Mouse (Mus musculus) frontal cortex, postnatal 14 days (tissue): ENCODE measurements around the gene Cd3eap.

Experiments used
- DNase-seq, 2 experiments: peaks; one replicate each; pipeline ENCODE4 v3.0.0; 2022; ENCODE audit warnings: low spot score in 2 of 2

The Cd3eap gene

DNA sequence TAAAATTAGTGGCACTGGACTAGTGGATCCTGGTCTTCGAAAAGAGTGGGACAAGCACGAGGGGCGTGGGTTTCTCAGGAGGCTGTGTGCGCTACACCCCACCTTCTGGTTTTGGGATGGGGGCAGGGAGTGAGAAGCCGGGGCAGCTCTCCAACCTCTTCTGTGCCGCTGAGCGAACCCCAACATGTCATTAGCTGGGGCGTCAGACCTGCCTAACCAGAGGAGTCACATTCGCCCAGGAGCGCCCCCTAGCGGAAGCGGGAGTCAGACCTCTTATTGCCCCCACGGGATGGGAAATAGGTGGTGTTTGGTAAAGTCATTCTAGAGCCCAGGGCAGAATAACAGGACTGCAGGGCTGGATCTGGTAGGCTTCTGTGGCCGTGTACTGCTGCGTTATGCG, 2.4 kb upstream of the Cd3eap start:
- DNase-seq, result peak in 1 of 2 experiments; percentile 53

DNA sequence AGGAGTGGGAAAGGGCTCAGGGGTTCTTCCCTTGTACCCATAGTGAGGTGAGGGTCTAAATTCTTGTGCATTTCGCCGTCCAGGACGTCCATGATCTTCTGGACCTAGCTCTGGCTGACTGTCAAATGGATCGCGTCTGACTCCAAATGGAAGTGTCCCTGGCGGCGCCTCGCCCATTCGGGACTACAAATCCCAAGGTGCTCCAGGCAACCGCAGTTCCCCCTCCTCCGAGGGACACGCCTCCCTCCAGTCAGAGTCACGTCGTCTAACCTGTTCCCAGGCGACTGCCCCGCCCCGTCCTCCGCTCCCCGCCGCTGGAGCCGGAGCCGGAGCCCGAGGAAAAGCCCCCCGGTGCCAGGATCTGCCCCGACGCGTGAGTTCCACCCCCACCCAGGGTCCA, 1.7 kb upstream of the Cd3eap start:
- DNase-seq, result peak; percentile 84 to 86

- DNase-seq, result peak; percentile 62 to 70
Measured at GRCm38 (mm10) chr7:19359892-19360641, 784 bp upstream of the Cd3eap start.

DNA sequence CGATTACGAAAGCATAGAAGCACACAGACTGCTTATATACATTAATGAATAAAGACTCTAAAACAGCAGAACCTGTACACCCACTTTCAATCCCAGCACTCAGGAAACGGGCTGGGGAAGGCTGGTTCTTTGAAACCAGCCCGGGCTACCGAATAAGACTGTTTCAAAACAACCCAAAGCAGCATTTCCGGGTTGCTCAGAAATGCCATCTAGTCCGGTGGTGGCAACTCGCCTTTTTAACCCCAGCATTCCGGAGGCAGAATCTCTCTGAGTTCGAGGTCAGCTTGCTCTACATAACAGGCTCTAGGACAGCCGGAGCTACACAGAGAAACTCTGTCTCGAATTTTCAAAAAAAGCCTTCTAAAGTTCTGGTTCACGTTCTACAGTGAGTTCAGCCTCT, 649 bp downstream of the Cd3eap start:
- DNase-seq, result no peak

- no peak for DNase-seq
Measured at GRCm38 (mm10) chr7:19357381-19358375, 1.6 kb downstream of the Cd3eap start.

DNA sequence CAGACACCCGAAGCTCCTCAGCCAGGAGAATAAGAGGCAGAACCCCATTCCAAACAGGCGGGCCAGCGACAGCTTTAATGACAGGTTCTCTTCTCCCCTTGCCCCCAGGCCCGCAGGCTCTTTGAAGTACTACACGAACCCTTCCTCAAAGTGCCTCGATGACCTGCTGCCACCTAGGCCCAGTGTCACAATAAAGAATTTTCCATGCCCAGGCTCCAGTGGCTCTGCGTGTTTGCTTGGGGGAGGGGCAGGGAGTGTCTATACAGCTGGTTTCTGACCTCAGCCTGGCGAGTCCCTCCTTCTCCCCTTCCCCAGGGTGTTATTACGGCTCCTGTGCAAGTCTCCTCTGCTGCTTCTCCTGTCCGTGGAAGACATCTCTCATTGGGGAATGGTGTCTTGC, 3.0 kb downstream of the Cd3eap start:
- no peak for DNase-seq

GRCm38 (mm10) chr7:19354991-19355390, 4.3 kb downstream of the Cd3eap start:
- no peak for DNase-seq

DNA sequence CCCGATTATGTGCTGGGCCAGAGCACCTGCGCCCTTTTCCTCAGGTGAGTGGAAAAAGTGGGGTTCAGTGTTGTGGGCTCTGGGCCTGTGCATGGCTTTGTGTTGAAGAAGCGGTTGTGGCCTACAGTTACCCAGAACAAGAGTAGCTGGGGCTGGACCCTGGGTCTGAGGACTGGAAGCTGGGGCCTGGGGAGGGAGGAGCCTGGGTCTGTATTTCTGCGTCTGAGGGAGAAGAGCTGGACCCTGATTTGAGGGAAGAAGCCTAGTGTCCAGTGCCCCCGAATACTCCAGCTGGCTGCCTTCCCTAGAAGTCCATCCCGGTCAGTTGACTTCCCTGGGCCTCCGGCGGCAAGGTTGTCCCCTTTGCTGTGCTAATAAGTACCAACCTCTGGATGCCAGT, 9.1 kb downstream of the Cd3eap start:
- DNase-seq, result no peak

DNA sequence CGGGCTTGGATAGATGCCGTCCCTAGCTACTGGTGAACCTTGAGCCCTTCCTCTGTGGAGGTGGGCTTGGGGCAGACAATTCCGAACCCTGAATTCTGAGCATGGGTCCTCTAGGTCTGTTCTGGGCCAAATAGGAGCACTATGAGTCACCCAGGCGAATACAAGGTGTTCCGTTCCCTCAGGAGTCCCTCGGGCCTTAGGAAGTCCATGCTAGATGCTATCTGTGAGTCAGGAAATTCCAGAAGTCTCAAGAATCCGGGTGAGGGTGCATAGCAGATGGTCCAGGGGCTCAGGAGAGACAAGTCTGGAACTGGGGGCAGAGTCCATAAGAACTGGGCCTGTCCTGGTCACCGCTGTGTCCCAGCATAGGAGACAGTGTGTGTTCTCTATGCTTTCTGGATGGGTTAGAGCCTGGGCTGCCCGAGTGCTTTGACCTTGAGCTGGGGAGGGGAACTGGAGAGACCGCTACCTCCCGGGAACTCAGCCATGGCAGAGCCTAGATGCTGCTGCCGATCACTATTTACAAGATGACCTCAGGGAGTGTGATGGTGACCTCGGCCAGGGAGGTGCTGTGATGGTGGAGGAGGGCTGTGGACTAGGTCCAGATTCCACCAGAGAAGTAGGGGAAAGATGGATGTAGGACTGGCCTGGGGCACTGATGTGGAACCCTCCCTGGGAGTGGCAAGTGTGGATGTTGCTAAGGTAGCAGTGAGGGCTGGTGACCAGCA, 9.9 kb downstream of the Cd3eap start:
- DNase-seq, result no peak

GRCm38 (mm10) chr7:19344938-19345471, 14.3 kb downstream of the Cd3eap start:
- DNase-seq, result peak; percentile 91 to 93

- no peak for DNase-seq
Measured at GRCm38 (mm10) chr7:19344237-19344847, 14.9 kb downstream of the Cd3eap start, which contains the start of gene Ercc1. Ercc1 (plus strand) TSS chr7:19344778.

- DNase-seq, result peak in 1 of 2 experiments; percentile 73
Measured at GRCm38 (mm10) chr7:19343210-19343808, 16.0 kb downstream of the Cd3eap start.

- DNase-seq, result peak; percentile 78 to 92
Measured at GRCm38 (mm10) chr7:19342481-19343027, 16.7 kb downstream of the Cd3eap start.

- DNase-seq, result peak in 1 of 2 experiments; percentile 48
Measured at GRCm38 (mm10) chr7:19341761-19342409, 17.4 kb downstream of the Cd3eap start.

GRCm38 (mm10) chr7:19341250-19341649, 18.0 kb downstream of the Cd3eap start:
- DNase-seq, result no peak

GRCm38 (mm10) chr7:19338596-19338995, 20.7 kb downstream of the Cd3eap start:
- no peak for DNase-seq

DNA sequence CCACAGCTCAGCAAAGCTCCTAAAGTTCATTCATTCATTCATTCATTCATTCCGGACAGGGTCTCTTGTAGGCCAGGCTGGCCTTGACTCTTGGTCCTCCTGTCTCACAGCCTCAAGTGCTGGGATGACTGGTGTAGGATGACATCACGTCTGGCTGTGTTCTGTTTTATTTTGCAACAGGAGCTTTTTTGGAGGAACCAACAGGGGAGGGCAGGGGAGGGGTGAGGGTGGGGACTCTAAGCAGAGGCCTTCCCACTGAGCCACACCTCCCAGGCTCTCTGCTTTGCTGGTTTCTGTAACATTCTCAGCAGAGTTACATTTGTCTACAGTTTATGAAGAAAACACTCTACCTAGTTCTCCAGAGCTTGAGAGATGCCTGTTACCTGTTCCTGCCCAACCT, 21.2 kb downstream of the Cd3eap start:
- DNase-seq, result no peak

GRCm38 (mm10) chr7:19337122-19337521, 22.2 kb downstream of the Cd3eap start:
- DNase-seq, result no peak

DNA sequence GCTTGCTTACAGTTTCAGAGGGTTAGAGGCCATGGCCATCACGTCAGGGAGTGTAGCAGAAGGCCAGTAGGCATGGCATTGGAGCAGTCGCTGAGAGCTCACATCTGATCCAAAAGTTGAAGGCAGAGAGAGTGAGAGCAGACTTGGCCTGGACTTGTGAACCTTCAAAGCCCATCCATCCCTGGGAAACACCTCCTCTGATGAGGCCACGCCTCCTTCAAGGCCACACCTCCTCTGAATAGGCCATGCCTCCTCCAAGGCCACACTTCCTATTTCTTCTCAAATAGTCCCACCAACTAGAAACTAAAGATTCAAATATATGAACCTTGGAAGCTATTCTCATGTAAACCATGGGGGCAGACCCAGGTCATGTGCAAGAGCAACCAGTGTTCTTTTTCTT, 23.7 kb downstream of the Cd3eap start:
- no peak for DNase-seq
